Mouse (Mus musculus) hindbrain, embryonic 15.5 days (tissue): ENCODE data around the gene Pbx4. TPM values are rescaled to one million over a fixed set of nuclear protein-coding genes. Genes with fewer than 3 reads are reported as not detected.
A peak's percentile ranks its signal among the peaks of the same experiment; 100 is the strongest.

Experiments
- ATAC-seq: fragments of 200-750 bp; cut with Nextera tagmentation; 2 replicates; pipeline ENCODE4 v1.8.0; 2017; ENCODE audit warnings: low read depth, moderate number of reproducible peaks, moderate TSS enrichment; ENCODE audit not compliant: low FRiP score
- H3K27ac ChIP-seq: fragments of 300-500 bp; sonication (generic); replicated peaks from 2 replicates; pipeline ENCODE4 v1.5.1; 2015; ENCODE audit warnings: mild to moderate bottlenecking, inconsistent platforms
- H3K27me3 ChIP-seq: fragments of 300-500 bp; sonication (generic); 2 replicates; pipeline ENCODE4 v1.6.1; 2015; ENCODE audit warnings: control low read depth, inconsistent platforms
- H3K36me3 ChIP-seq: fragments of 300-500 bp; sonication (generic); 2 replicates; pipeline ENCODE4 v1.6.1; 2015; ENCODE audit warnings: control low read depth, inconsistent platforms
- H3K4me1 ChIP-seq: fragments of 300-500 bp; sonication (generic); replicated peaks from 2 replicates; pipeline ENCODE4 v1.6.1; 2015; ENCODE audit warnings: control low read depth, inconsistent platforms
- H3K4me2 ChIP-seq: fragments of 300-500 bp; sonication (generic); 2 replicates; pipeline ENCODE4 v1.6.1; 2015; ENCODE audit warnings: moderate library complexity, mild to moderate bottlenecking, inconsistent platforms
- H3K4me3 ChIP-seq: fragments of 300-500 bp; sonication (generic); 2 replicates; pipeline ENCODE4 v1.5.1; 2015; ENCODE audit warnings: mild to moderate bottlenecking, inconsistent platforms
- H3K9ac ChIP-seq: fragments of 300-500 bp; sonication (generic); 2 replicates; pipeline ENCODE4 v1.6.1; 2015; ENCODE audit warnings: inconsistent platforms
- H3K9me3 ChIP-seq: fragments of 300-500 bp; sonication (generic); 2 replicates; pipeline ENCODE4 v1.6.1; 2016; ENCODE audit warnings: control low read depth, inconsistent platforms
- WGBS: fragments of 180-500 bp; shearing (Covaris S2); methylation state at CpG from one replicate; pipeline ENCODE4 v1.1.7; 2015; 5-methylcytosine and 5-hydroxymethylcytosine counted together
- polyA plus RNA-seq: library from polyadenylated mRNA; unstranded; fragments of >200 nt; fragmentation: Nextera tagmentation; extraction: Ambion mirVana; gene quantifications from 2 replicates; pipeline ENCODE4 v1.2.1, GENCODE M21; 2015

The Pbx4 gene
- polyA plus RNA-seq, 1 experiment from 2014 or later = 59.4 TPM

- Histone ChIP-seq H3K9me3 (no peaks in the 10 kb centered on the region), H3K27ac (no peak overlapping the region), H3K9ac (no peak overlapping the region), H3K36me3 (no peaks in the 10 kb centered on the region), H3K27me3 (peaks cover 41% of the 10 kb centered on the region), H3K4me2 (no peak overlapping the region), H3K4me1 (peaks cover 24% of the 10 kb centered on the region), H3K4me3 (no peak overlapping the region)
- ATAC-seq = no peak
- WGBS = 63% methylated on average over 3 of the region's 3 CpGs
Measured at GRCm38 (mm10) chr8:69877992-69878391, 45.7 kb downstream of the Pbx4 start.

- WGBS = 63% methylated on average over 8 of the region's 8 CpGs
- no peaks in the 10 kb centered on the region for H3K9me3 ChIP-seq
- ATAC-seq = no peak
- no peak overlapping the region for H3K27ac ChIP-seq
- no peaks in the 10 kb centered on the region for H3K36me3 ChIP-seq
- H3K4me1 ChIP-seq = peaks cover 24% of the 10 kb centered on the region
- H3K4me2 ChIP-seq = peak overlapping the region; percentile 57; the same call in 1 of the 2 replicates
- H3K27me3 ChIP-seq = peaks cover 57% of the 10 kb centered on the region
- H3K9ac ChIP-seq = no peak overlapping the region
- H3K4me3 ChIP-seq = no peak overlapping the region
Measured at GRCm38 (mm10) chr8:69879678-69880077, 47.4 kb downstream of the Pbx4 start.

- 0 out of 2 replicates have a peak overlapping the region, but pooled peaks have one; percentile 15 for H3K9ac ChIP-seq
- ATAC-seq = no peak
- H3K9me3 ChIP-seq = no peaks in the 10 kb centered on the region
- no peak overlapping the region for H3K27ac ChIP-seq
- H3K36me3 ChIP-seq = no peaks in the 10 kb centered on the region
- H3K4me2 ChIP-seq = peak overlapping the region; percentile 57
- 11% methylated on average over 37 of the region's 37 CpGs for WGBS
- H3K27me3 ChIP-seq = peaks cover 69% of the 10 kb centered on the region
- H3K4me3 ChIP-seq = peak overlapping the region; percentile 46
- H3K4me1 ChIP-seq = peaks cover 26% of the 10 kb centered on the region
Measured at GRCm38 (mm10) chr8:69880841-69881240, 48.5 kb downstream of the Pbx4 start.

- peak; percentile 1; the same call in 1 of the 2 replicates for ATAC-seq
- no peaks in the 10 kb centered on the region for H3K9me3 ChIP-seq
- H3K27ac ChIP-seq = no peak overlapping the region
- peak overlapping the region; percentile 57 for H3K4me2 ChIP-seq
- peaks cover 74% of the 10 kb centered on the region for H3K27me3 ChIP-seq
- 20% methylated on average over 79 of the region's 79 CpGs for WGBS
- peaks cover 31% of the 10 kb centered on the region for H3K4me1 ChIP-seq
- no peaks in the 10 kb centered on the region for H3K36me3 ChIP-seq
- H3K9ac ChIP-seq = peak overlapping the region; percentile 21; the same call in 1 of the 2 replicates
- peak overlapping the region; percentile 46 for H3K4me3 ChIP-seq
Measured at GRCm38 (mm10) chr8:69881261-69881865, 49.1 kb downstream of the Pbx4 start.

- WGBS = 4% methylated on average over 90 of the region's 103 CpGs
- peaks cover 39% of the 10 kb centered on the region for H3K4me1 ChIP-seq
Measured at GRCm38 (mm10) chr8:69882021-69882756, 49.9 kb downstream of the Pbx4 start.

GRCm38 (mm10) chr8:69882833-69883600, 50.7 kb downstream of the Pbx4 start:
- peak overlapping the region; percentile 46 for H3K4me3 ChIP-seq
- no peaks in the 10 kb centered on the region for H3K36me3 ChIP-seq
- H3K4me2 ChIP-seq = peak overlapping the region; percentile 57
- no peak overlapping the region for H3K9ac ChIP-seq
- peaks cover 90% of the 10 kb centered on the region for H3K27me3 ChIP-seq
- no peak overlapping the region for H3K27ac ChIP-seq
- ATAC-seq = no peak
- peaks cover 48% of the 10 kb centered on the region for H3K4me1 ChIP-seq
- WGBS = 12% methylated on average over 52 of the region's 52 CpGs
- H3K9me3 ChIP-seq = no peaks in the 10 kb centered on the region

More at GRCm38 (mm10) chr8:69882021-69882756, 49.9 kb downstream of the Pbx4 start:
- Histone ChIP-seq H3K9me3 (no peaks in the 10 kb centered on the region), H3K27me3 (peaks cover 83% of the 10 kb centered on the region), H3K4me3 (peak overlapping the region; percentile 46), H3K27ac (no peak overlapping the region), H3K4me2 (peak overlapping the region; percentile 57), H3K9ac (peak overlapping the region; percentile 21; the same call in 1 of the 2 replicates), H3K36me3 (no peaks in the 10 kb centered on the region)
- ATAC-seq = peak; percentile 78

- WGBS = 54% methylated on average over 13 of the region's 13 CpGs
- peaks cover 59% of the 10 kb centered on the region for H3K4me1 ChIP-seq
- H3K27me3 ChIP-seq = peaks cover 99% of the 10 kb centered on the region
- no peak overlapping the region for H3K27ac ChIP-seq
- no peak for ATAC-seq
- H3K4me3 ChIP-seq = no peak overlapping the region
- no peak overlapping the region for H3K9ac ChIP-seq
- H3K9me3 ChIP-seq = no peaks in the 10 kb centered on the region
- H3K4me2 ChIP-seq = no peak overlapping the region
- H3K36me3 ChIP-seq = no peaks in the 10 kb centered on the region
Measured at GRCm38 (mm10) chr8:69884141-69884540, 51.9 kb downstream of the Pbx4 start.

GRCm38 (mm10) chr8:69887289-69888243, 55.3 kb downstream of the Pbx4 start, which contains the start of gene Cilp2:
Gene Cilp2, minus strand, starts transcription at chr8:69887687.
- no peak for ATAC-seq
- WGBS = under 1% methylated on average over 56 of the region's 60 CpGs
- no peak within 1 kb of the TSS for H3K9ac ChIP-seq
- H3K27me3 ChIP-seq = peaks cover 80% of the 10 kb centered on the region
- no peaks in the 10 kb centered on the region for H3K36me3 ChIP-seq
- peaks cover 49% of the 10 kb centered on the region for H3K4me1 ChIP-seq
- no peak within 1 kb of the TSS for H3K27ac ChIP-seq
- H3K4me2 ChIP-seq = peak within 1 kb of the TSS; percentile 50
- H3K9me3 ChIP-seq = no peaks in the 10 kb centered on the region
- H3K4me3 ChIP-seq = peak within 1 kb of the TSS; percentile 24

GRCm38 (mm10) chr8:69888244-69888866, 56.1 kb downstream of the Pbx4 start:
- peak overlapping the region; percentile 24 for H3K4me3 ChIP-seq
- no peak overlapping the region for H3K9ac ChIP-seq
- no peak for ATAC-seq
- H3K36me3 ChIP-seq = no peaks in the 10 kb centered on the region
- 7% methylated on average over 24 of the region's 24 CpGs for WGBS
- H3K4me1 ChIP-seq = peaks cover 45% of the 10 kb centered on the region
- H3K9me3 ChIP-seq = no peaks in the 10 kb centered on the region
- H3K27me3 ChIP-seq = peaks cover 72% of the 10 kb centered on the region
- H3K4me2 ChIP-seq = peak overlapping the region; percentile 50
- no peak overlapping the region for H3K27ac ChIP-seq

- 3% methylated on average over 32 of the region's 32 CpGs for WGBS
- no peak for ATAC-seq
- Histone ChIP-seq H3K9ac (no peak overlapping the region), H3K4me2 (peak overlapping the region; percentile 50), H3K27ac (no peak overlapping the region), H3K27me3 (peaks cover 67% of the 10 kb centered on the region), H3K36me3 (peaks cover 3% of the 10 kb centered on the region; the same call in 1 of the 2 replicates), H3K4me1 (peaks cover 48% of the 10 kb centered on the region), H3K4me3 (peak overlapping the region; percentile 24), H3K9me3 (no peaks in the 10 kb centered on the region)
Measured at GRCm38 (mm10) chr8:69888902-69889301, 56.6 kb downstream of the Pbx4 start.
